Mouse (Mus musculus): Measurements from ENCODE around the gene Gm42906.

Gm42906 gene

DNA sequence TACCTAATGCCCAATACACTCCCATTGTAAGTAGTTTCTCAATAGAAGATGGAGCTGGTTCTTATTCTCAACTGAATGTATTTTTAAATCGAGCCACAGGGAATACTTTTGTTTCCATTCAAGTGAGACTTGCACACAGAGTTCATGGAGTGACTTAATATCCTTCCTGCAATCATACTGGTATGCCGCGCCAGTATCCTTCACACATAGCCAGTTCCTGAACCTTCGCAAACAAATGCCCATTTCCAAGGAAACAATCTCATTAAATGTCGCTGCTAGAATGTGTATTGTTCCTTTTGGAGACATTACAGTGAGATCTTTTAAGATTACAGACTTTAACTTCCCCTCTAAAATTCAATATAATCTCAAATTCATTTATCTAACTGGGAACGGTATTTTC is 239.3 kb downstream of the Gm42906 start:
- DNase-seq (ENCODE audit: low spot score in 2 of 2), result peak; percentile 52 to 66

DNA sequence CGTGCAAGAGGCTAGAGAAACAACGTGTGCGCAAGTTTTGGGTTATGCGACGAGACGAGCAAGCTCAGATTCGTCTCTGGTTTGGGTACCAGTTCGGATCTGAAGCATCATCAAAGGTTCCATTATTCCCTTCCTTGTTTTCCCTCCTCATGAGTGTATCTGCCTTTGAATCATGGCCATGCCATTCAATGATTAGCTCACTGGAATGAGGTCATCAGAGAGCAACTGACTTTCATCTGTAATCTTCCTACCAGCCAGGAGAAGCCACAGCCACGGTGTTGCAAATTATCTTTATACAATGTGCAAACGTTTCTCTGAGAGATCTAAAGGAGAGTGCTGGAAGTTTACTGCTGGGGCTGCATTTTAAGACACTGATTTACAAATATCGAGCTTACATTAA is 240.6 kb downstream of the Gm42906 start:
- no peak for DNase-seq (ENCODE audit: low spot score in 2 of 2)

DNA sequence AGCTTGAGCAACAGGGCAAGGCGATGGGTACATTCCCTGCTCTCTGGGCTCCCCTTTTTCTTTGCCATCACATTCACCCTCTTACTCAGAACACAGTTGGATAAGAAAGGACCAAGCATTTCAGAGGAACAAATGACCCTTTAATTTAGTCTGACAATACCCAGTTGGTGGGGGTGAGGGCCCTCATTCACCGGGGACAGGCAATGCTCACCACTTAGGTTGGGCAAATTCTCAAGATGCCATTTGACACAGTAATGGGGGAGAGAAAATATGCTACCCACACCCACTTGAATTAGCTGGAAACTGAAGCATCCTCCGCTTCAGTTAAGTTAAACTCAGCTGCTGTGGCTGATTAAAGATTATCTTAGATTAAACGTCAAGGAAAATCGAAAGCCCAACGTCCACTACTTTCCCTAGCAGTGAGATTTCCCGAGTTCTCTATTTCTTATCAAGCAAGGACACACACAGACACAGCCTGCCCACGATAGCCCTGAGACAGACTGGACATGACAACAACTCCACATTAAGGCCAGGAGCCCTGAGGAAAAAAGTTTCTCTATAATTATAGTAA is 242.6 kb downstream of the Gm42906 start:
- no peak for DNase-seq (ENCODE audit: low spot score in 2 of 2)

DNA sequence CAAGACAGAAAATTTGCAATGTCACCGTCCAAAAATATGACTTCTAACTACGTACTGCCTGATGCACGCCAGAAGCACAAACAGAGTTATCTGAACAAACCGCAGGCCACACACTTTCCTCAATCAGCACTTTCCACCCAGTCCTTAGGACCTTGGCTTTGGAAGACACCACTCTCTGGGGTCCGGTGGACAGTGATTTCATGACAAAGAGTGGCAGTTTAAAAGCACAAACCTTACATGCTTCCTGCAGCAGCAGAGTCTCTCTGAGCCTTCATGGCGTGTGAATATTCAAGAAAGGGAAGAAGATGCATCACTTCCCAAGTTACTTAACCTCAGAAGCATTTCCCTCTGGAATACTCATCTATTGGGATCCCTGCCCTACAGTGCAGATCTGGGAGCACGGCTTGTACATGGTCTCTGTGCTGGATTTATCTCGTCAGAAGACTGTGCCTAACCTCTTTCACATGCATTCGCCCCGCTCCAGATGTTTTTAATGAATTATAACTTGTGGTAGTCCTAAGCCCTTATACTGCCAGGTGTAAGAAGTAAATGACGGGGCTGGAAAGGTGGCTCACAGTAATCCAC is 244.2 kb downstream of the Gm42906 start:
- DNase-seq (ENCODE audit: low spot score in 2 of 2), result peak; percentile 61 to 67

DNA sequence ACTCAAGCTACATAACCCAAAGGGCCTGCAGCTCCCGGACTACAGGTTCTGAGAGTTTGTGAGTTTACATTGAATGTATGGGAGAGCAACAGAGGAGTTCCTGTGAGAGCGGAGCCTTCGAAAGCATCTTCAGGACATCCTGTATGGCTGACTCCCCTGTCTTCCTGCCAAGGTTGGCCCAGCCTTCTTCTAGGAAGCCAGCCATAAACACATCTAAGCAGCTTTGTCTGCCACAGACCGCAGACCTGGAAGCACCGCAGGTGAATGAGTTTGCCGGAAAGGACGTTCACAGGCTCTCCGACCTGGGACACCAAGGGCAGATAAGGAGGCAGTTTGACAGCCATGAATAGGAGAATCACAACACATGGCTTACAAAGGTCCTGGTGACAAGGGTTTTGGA is 246.7 kb downstream of the Gm42906 start:
- DNase-seq (ENCODE audit: low spot score in 2 of 2), result no peak

DNA sequence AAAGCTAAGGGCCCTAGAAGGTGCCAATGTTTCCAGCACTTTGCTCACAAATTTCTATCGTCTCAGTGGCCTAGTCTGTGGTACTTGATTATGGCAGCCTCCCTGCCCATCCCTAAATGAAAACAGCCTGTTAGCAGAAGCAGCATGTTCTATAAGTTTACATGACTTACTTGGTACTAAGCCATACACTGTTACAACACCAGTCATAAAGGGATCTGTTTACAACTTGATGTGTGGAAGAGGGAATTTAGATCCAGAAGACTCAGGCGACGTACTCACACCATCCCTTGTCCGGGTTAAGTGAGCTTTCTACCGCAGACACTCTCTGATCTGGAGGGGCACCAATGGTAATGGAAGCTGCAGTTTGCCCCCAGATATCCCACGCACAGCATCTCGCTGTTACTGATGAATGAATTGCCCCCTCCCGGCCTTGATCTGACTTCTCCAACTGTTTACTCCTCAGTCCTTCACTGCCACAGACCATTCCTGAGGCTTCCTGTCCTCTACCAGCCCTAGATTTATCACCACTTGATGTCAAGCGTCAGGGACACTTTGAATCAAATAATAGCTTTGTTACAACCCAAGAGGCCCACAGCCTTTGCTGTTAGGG is 247.7 kb downstream of the Gm42906 start:
- no peak for DNase-seq (ENCODE audit: low spot score in 2 of 2)

DNA sequence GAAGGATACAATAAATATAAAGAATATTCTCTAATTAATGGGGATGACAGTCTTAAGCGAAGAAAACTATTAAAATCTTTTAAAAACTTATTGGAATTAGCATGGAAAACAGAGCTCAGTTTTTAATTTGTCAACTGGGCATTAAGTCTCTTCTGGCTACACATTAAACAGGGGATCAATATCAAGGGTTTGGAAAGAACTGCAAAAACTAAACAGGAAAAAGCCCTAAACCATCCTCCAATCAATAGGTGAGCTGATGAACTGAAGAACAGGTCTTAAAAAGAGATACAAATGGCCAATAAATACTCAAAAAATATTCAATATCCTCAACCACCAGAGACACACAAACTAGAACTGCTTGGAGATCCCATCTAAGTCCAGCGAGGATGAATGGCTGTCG is 250.8 kb downstream of the Gm42906 start:
- no peak for DNase-seq (ENCODE audit: low spot score in 2 of 2)

DNA sequence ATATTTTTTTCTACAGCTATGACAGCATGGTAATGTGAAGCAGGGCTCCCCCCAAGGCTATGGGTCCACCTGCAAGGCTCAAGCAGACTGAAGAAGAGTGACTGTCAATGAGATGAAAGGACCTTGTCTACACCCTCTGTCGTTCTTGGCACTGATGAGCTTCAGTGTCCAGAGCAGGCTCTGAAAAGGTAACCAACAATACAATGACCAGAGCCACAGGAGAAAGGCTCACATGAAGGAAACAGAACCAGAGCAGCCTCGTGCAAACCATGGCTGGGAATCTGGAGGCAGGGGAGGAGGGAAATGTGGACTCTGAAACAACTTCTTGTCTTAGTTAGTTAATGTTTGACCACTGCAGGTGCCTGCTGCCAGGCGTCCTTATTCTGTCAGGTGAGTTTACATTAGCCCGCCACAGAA is 252.1 kb downstream of the Gm42906 start:
- DNase-seq (ENCODE audit: low spot score in 2 of 2), result no peak

DNA sequence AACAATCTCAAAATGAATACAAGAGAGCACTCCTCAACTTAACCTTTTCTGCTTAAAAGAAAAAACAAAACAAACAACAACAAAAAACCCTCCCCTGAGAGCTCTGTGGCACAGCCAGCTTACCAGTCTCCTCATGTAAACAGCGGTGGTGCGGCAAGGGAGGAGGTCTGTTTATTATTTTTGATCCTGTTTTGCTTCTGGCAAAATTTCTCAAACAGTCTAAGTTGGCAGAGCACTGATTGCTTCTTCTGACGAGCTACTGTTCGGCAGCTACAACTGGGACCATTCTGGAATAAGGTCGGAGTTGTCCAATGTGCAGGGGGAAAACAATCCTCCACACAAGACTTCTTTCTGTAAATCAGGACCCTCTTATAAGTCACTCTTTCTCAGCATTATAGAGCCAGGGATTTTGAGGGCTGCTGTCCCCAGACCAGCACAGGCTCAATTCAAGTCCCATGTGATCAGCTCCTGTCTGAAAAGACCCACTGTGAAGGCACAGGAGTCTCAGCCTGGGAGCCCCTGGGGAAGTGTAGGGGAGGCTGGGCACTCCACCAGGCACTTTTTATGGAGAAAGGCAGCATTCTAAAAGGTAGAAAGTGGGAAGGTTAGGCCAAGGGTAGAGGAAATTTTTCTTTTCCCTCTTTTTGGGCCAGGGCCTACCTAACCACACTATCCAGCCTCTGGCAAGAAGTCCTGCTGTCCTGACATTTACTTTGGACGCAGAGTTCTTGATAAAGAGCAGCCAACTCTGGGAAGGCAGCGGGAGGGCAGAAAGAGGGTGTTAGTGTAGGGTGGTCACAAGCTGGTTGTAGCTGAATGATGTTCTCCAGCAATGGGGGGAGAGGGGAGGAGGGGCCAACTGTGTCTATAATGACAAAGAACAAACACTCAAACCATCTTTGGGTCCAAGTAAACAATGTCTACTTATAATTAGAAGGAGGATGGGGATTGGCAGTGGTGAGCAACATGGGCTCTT is 253.2 kb downstream of the Gm42906 start:
- peak; percentile 54 to 59 for DNase-seq (ENCODE audit: low spot score in 2 of 2)

DNA sequence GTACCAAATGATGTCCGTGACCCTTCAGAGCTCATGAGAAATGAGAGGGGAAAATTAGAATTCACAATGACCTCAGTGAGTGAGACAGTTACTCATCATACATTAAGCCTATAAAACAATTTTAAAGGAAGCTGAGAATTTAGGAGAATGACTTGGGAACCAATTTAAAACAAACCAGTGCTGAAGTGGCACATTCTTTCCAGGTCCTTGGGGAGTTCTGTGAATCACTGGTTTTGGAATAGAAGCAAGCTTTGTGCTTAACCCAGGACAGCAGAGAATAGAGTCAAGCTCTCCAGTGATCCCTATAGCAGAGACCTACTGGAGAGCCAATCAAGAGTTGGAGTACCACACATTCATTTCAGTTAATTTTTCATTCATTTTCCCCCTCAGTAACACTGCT is 254.2 kb downstream of the Gm42906 start:
- no peak for DNase-seq (ENCODE audit: low spot score in 2 of 2)

DNA sequence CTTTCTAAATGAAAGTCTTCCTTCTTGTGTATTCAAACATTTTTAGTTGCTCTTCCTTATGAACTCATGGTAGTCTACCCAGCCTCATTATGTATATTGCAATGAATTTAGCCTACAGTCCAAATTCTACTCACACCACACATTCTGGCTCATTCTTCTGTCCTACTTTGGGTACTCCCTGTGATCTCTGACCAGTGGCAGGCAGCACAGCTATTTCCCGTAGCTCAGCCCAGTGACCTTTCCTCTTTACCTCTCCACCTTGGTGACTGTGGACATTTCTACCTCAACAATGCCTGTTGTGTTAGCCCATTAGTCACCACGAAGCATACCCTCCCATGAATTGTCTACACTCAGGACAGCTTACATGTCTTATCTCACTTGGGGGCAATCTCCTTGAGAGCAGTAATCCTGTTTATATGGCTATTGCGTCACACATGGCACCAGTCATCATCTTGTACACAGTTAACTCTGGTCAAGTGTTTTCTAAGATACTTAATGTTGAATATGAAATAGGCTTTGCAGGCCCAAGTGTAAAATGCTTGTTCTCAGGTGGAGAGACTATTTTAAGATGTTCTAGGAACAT is 257.7 kb downstream of the Gm42906 start:
- no peak for DNase-seq (ENCODE audit: low spot score in 2 of 2)

DNA sequence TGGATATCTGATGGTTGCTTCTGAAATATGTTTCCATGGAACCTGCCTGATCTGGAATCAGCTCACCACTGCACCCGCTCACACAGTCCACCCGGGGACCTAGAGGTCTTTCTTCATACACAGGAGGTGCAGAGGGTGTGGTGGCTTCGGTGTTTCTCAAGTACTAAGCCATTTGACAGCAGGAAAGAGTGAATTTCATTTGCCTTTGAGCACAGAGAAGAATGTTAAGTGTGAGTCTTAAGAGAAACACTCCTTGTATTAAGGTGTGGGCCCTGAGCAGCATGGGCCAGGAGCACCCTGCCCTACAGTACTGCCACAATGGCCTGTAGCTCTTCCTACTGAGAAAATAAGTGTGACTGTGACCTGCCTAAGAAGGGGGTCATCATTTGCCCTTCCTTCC is 259.8 kb downstream of the Gm42906 start:
- DNase-seq (ENCODE audit: low spot score in 2 of 2), result no peak

DNA sequence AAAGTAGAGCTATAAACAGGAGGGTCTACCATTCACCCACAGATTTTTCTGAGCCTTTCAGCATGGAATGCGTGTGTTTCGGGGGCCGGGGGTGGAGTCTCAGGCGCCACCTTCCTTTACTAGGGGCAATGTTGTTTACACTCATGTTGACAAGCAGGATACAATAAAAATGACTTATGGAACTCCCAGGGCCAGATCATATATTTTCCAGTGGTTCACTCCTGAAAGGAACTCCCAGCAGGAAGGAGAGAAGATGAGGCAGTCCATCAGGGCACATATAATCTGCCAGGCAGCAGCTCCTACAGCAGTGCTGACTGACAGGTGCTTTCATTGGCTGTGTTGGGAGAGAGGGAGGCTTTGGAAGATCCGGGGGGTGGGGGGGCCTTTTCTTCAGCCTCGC is 260.3 kb downstream of the Gm42906 start:
- DNase-seq (ENCODE audit: low spot score in 2 of 2), result no peak

DNA sequence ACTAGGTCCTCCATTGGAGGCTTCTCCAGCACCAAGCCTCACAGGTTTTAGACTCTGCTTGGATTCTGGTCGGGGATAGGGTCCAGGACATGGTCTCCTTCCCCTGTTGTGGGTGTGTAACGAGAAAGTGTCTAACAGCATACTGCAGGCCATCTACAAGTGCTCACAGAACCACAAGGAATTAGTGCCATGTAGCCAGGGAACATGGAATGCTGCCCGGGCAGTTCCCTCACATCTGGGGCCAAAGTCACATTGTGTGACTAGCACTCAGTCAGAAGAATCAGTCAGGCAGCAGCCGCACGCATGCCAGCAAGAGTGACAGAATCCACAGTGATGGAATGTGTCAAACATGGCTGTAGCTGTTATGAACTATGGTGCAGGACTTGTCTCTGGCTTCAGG is 261.7 kb downstream of the Gm42906 start:
- peak; percentile 68 to 81 for DNase-seq (ENCODE audit: low spot score in 2 of 2)

DNA sequence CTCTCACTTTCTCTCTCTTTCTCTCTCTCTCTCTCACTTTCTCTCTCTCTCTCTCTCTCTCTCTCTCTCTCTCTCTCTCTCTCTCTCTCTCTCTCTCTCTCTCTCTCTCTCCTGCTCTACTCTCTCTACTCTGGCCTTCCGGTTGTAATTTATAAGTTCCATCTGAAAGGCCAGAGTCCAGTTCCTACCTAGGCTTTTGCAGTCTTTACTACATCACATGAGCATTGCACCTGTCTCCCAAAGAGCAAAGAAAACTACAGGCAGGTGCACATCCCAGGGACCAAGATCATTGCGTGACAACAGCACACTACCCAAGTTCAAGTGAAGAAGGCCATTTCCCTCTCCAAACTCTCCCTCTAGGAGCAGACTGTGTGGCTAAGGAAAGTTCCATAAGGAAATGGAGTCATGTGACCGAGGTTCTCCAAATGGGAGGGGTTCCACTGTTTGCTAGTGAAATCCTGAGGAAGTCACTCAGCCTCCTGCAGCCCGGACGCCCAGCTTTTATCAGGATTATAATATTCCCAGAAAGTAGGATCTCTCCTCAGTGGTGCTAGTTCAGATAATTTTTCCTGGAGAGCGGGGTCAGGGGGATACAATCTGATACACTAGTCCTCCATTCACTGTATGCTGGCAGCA is 262.5 kb downstream of the Gm42906 start:
- no peak for DNase-seq (ENCODE audit: low spot score in 2 of 2)

DNA sequence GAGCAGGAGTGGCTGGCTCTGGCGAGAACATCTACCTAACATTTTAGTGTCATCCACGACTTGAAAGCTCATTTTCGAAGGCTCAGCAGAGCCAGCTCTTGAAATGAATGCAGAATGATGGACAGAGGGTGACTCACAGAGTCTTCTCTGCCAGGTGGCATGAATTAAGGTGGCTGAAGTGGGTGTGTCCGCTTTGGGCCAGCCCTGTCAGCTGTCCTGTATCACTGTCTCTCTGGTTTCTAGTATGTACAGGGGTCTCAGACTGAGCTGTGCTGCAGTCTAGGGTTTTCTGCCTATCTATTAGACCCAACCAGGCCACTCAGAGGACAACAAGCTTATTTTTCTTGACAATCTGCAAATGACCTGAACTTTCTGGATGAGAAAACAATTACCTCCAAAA is 263.1 kb downstream of the Gm42906 start:
- no peak for DNase-seq (ENCODE audit: low spot score in 2 of 2)

DNA sequence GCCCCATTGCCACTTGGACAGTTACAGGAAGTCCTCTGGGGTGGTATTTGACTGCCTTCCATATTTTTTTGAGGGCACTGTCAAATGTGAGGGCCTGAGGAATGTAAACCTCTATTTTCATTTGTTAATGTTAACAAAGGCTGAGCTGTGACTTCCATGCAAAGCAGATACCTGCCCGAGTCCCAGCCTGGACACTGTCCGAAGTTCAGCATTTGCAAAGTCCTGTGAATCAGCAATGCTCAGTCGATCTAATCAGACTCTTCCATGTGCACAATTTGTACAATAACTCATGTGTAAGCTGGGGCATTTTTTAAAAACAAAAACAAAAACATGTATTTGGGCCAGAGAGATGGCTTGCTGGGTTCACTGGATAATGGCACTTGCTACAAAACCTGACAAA is 265.3 kb downstream of the Gm42906 start:
- no peak for DNase-seq (ENCODE audit: low spot score in 2 of 2)

DNA sequence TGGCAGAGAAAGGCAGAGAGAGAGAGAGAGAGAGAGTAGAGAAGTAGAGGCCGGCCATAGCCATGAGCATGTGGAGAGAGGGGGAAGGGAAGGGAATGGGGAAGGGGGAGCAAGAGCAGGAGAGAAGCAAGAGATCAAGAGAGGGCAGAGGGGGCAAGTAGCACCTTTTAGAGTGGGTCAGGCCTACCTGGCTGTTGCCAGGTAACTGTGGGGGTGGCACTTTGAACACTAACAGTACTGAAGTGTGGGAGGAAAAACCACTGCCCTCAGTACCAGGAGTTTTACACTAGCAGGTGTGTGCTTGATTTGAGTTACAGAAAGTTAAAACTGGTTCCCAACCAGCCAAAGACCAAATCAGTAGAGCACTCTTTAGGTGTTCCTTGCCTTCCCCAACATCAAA is 272.7 kb downstream of the Gm42906 start:
- no peak for DNase-seq (ENCODE audit: low spot score in 2 of 2)

DNA sequence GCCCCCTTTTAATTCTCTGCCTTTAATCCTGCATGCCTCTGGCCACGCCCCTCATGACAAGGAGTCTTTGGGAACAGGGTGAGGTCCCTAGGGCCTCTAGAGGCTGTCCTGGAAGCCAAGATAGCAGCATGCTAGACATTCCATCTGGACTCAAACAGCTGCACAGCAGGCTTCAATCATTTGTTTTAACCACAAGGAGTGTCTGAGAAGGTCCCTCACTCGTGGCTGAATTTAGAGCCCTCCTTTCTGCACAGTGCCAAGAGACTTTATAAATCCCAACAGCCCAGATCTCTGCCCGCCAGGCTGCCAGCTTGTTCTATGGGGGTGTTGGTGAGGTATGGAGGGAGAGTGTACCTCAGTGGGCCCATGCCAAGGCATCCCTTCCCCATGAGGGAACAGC is 273.2 kb downstream of the Gm42906 start:
- peak; percentile 63 to 74 for DNase-seq (ENCODE audit: low spot score in 2 of 2)

DNA sequence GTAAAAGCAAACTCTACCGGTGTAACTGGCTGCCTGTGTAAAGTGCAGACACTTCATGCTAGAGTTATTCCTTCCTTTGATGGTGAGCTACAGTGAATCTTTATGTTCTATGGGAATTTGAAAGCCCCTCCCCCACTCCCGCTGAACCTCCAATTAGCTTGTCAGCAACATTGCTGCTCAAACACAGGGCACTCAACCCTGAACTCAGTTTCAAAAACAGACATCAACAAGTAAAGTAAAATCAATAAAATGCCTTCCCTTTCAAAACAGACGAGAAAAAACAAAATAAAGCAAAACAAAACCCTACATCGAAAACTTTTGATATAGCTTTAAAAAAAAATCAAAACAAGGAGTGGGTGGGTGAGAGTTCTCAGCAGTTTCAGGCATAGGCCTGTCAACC is 273.9 kb downstream of the Gm42906 start:
- DNase-seq (ENCODE audit: low spot score in 2 of 2), result no peak

DNA sequence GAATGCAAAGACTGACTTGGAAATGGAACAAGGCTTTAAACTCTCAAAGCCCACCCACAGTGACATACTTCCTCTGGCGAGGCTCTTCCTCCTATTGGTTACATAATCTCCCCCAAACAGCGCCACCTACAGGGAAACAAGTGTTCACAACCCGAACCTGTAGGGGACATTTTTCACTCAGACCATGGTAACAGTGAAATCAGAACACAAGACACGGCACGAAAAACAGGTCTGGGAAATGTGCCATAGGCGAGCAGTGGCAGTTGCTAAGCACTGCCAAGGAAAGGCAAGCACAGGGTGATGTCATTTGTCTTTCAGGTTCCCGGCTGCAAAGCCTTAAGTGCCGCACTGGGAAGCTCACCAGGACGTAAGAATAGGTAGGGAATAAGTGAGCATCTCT is 276.4 kb downstream of the Gm42906 start:
- DNase-seq (ENCODE audit: low spot score in 2 of 2), result no peak

DNA sequence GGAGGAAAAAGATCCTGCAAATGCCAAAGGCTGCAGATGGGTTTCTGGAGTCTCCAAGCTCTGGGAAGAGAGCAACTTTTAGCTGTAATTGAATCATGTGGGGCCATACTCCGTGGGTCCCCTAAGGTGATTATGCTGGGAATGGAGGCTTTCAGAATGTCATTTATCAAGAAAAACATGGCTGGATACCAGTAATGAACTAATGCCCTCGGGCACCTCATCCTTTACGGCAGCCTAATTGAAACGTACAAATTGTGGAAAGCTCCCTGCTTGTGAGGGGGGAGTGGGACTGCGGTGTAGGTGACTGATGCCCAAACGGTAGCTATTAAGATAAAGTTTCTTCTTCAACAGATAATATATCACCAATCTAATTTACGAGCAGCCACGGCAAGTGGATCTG is 278.5 kb downstream of the Gm42906 start:
- DNase-seq (ENCODE audit: low spot score in 2 of 2), result no peak
